Mouse (Mus musculus) stomach, embryonic 16.5 days (tissue): Measurements from ENCODE around the gene Ddit4. TPM values are rescaled to one million over a fixed set of nuclear protein-coding genes. Genes with fewer than 3 reads are reported as not detected.
"Not testable (repeated sequence)": the region's sequence is repeated elsewhere in the genome, so short reads cannot be mapped to it uniquely, and the experiment has no call there.

ENCODE experiments used
- ATAC-seq: fragments of 200-750 bp; cut with Nextera tagmentation; 2 replicates; pipeline ENCODE4 v1.8.0; 2017; ENCODE audit warnings: moderate number of reproducible peaks, moderate TSS enrichment; ENCODE audit not compliant: insufficient read depth, low FRiP score
- H3K27ac ChIP-seq: fragments of 300-500 bp; sonication (generic); 2 replicates; pipeline ENCODE4 v1.5.1; 2014; ENCODE audit warnings: low read length
- H3K27me3 ChIP-seq: fragments of 300-500 bp; sonication (generic); 2 replicates; pipeline ENCODE4 v1.6.1; 2014; ENCODE audit warnings: low read length, control low read depth, mixed read lengths; ENCODE audit not compliant: control insufficient read depth, insufficient read depth
- H3K36me3 ChIP-seq: fragments of 300-500 bp; sonication (generic); 2 replicates; pipeline ENCODE4 v1.6.1; 2014; ENCODE audit warnings: low read length; ENCODE audit not compliant: control insufficient read depth, insufficient read depth
- H3K4me1 ChIP-seq: fragments of 300-500 bp; sonication (generic); 2 replicates; pipeline ENCODE4 v1.6.1; 2014; ENCODE audit warnings: low read length, control low read depth, mixed read lengths; ENCODE audit not compliant: control insufficient read depth, insufficient read depth
- H3K4me2 ChIP-seq: fragments of 300-500 bp; sonication (generic); 2 replicates; pipeline ENCODE4 v1.6.1; 2014; ENCODE audit warnings: low read depth, low read length, mixed read lengths
- H3K4me3 ChIP-seq: fragments of 300-500 bp; sonication (generic); replicated peaks from 2 replicates; pipeline ENCODE4 v1.5.1; 2014; ENCODE audit warnings: mild to moderate bottlenecking, low read length
- H3K9ac ChIP-seq: fragments of 300-500 bp; sonication (generic); 2 replicates; pipeline ENCODE4 v1.6.1; 2014; ENCODE audit warnings: low read length
- H3K9me3 ChIP-seq: fragments of 300-500 bp; sonication (generic); replicated peaks from 2 replicates; pipeline ENCODE4 v1.6.1; 2016; ENCODE audit warnings: low read length, control low read depth; ENCODE audit not compliant: control insufficient read depth
- WGBS: fragments of 180-500 bp; shearing (Covaris S2); extraction: QIAGEN DNeasy Blood & Tissue Kit; methylation state at CpG from one replicate; pipeline ENCODE4 v1.1.7; 2014; 5-methylcytosine and 5-hydroxymethylcytosine counted together
- polyA plus RNA-seq: library from polyadenylated mRNA; unstranded; fragments of >200 nt; fragmentation: Nextera tagmentation; extraction: Ambion mirVana; gene quantifications from 2 replicates; pipeline ENCODE4 v1.2.1, GENCODE M21; 2015

Ddit4 gene
- polyA plus RNA-seq = 30.4 and 34.8 TPM in 2 replicates

- ATAC-seq = peak; percentile 97
- Histone ChIP-seq H3K9me3 (no peaks in the 10 kb centered on the region), H3K9ac (peak within 1 kb of the TSS; percentile 97), H3K27ac (peak within 1 kb of the TSS; percentile 96), H3K4me2 (peak within 1 kb of the TSS; percentile 94), H3K4me1 (peaks cover 33% of the 10 kb centered on the region), H3K4me3 (peak within 1 kb of the TSS; percentile 92), H3K36me3 (no peaks in the 10 kb centered on the region), H3K27me3 (no peaks in the 10 kb centered on the region)
- WGBS = under 1% methylated on average over 76 of the region's 76 CpGs
Measured at GRCm38 (mm10) chr10:59951211-59952151, at the start of gene Ddit4. Ddit4 (minus strand) TSS chr10:59951834.

GRCm38 (mm10) chr10:59999057-59999456, 47.4 kb upstream of the Ddit4 start:
- Histone ChIP-seq H3K4me3 (no peak overlapping the region), H3K9ac (no peak overlapping the region), H3K27me3 (no peaks in the 10 kb centered on the region), H3K9me3 (no peaks in the 10 kb centered on the region), H3K36me3 (peaks cover 10% of the 10 kb centered on the region; the same call in 1 of the 2 replicates), H3K27ac (no peak overlapping the region), H3K4me2 (no peak overlapping the region), H3K4me1 (peaks cover 10% of the 10 kb centered on the region)
- no peak for ATAC-seq
- WGBS = 85% methylated on average over 3 of the region's 3 CpGs

- Histone ChIP-seq H3K9me3 (no peaks in the 10 kb centered on the region), H3K36me3 (peaks cover 10% of the 10 kb centered on the region; the same call in 1 of the 2 replicates), H3K27ac (no peak overlapping the region), H3K4me3 (no peak overlapping the region), H3K27me3 (no peaks in the 10 kb centered on the region), H3K4me2 (no peak overlapping the region), H3K9ac (no peak overlapping the region), H3K4me1 (peaks cover 5% of the 10 kb centered on the region; the same call in 1 of the 2 replicates)
- ATAC-seq = no peak
- WGBS = 19% methylated on average over 7 of the region's 7 CpGs
Measured at GRCm38 (mm10) chr10:59997591-59997990, 46.0 kb upstream of the Ddit4 start.

- no peak overlapping the region for H3K4me3 ChIP-seq
- H3K27me3 ChIP-seq = no peaks in the 10 kb centered on the region
- H3K4me2 ChIP-seq = no peak overlapping the region
- ATAC-seq = no peak
- no peak overlapping the region for H3K9ac ChIP-seq
- no peaks in the 10 kb centered on the region for H3K9me3 ChIP-seq
- 92% methylated on average over 6 of the region's 6 CpGs for whole genome bisulfite sequencing
- H3K36me3 ChIP-seq = peaks cover 10% of the 10 kb centered on the region; the same call in 1 of the 2 replicates
- H3K27ac ChIP-seq = no peak overlapping the region
- H3K4me1 ChIP-seq = no peaks in the 10 kb centered on the region
Measured at GRCm38 (mm10) chr10:59995889-59996288, 44.3 kb upstream of the Ddit4 start.

- ATAC-seq, H3K27me3 ChIP-seq, H3K9ac ChIP-seq, H3K4me3 ChIP-seq, H3K9me3 ChIP-seq, H3K4me2 ChIP-seq, H3K27ac ChIP-seq, H3K4me1 ChIP-seq: not testable (repeated sequence)
- 86% methylated on average over 2 of the region's 3 CpGs for WGBS
- peaks cover 19% of the 10 kb centered on the region for H3K36me3 ChIP-seq
Measured at GRCm38 (mm10) chr10:59993813-59994212, 42.2 kb upstream of the Ddit4 start.

GRCm38 (mm10) chr10:59992024-59992423, 40.4 kb upstream of the Ddit4 start:
- no peak for ATAC-seq
- H3K36me3 ChIP-seq = peaks cover 34% of the 10 kb centered on the region
- no peak overlapping the region for H3K4me2 ChIP-seq
- H3K27me3 ChIP-seq = no peaks in the 10 kb centered on the region
- H3K9ac ChIP-seq = no peak overlapping the region
- 82% methylated on average over 8 of the region's 8 CpGs for WGBS
- H3K9me3 ChIP-seq = no peaks in the 10 kb centered on the region
- H3K4me3 ChIP-seq = no peak overlapping the region
- no peak overlapping the region for H3K27ac ChIP-seq
- no peaks in the 10 kb centered on the region for H3K4me1 ChIP-seq

GRCm38 (mm10) chr10:59991262-59991880, 39.7 kb upstream of the Ddit4 start:
- Histone ChIP-seq H3K27ac (no peak overlapping the region), H3K4me2 (no peak overlapping the region), H3K27me3 (no peaks in the 10 kb centered on the region), H3K4me1 (no peaks in the 10 kb centered on the region), H3K4me3 (no peak overlapping the region), H3K36me3 (peaks cover 36% of the 10 kb centered on the region), H3K9ac (no peak overlapping the region), H3K9me3 (no peaks in the 10 kb centered on the region)
- no peak for ATAC-seq
- WGBS = 73% methylated on average over 9 of the region's 9 CpGs

- 99% methylated on average over 9 of the region's 9 CpGs for WGBS
Measured at GRCm38 (mm10) chr10:59990393-59990792, 38.8 kb upstream of the Ddit4 start.

GRCm38 (mm10) chr10:59988036-59988435, 36.4 kb upstream of the Ddit4 start:
- ATAC-seq = no peak
- no peaks in the 10 kb centered on the region for H3K9me3 ChIP-seq
- 72% methylated on average over 4 of the region's 4 CpGs for WGBS
- no peaks in the 10 kb centered on the region for H3K27me3 ChIP-seq
- H3K4me1 ChIP-seq = no peaks in the 10 kb centered on the region
- no peak overlapping the region for H3K9ac ChIP-seq
- H3K4me3 ChIP-seq = no peak overlapping the region
- no peak overlapping the region for H3K27ac ChIP-seq
- H3K36me3 ChIP-seq = peaks cover 30% of the 10 kb centered on the region
- H3K4me2 ChIP-seq = no peak overlapping the region

More at GRCm38 (mm10) chr10:59990393-59990792, 38.8 kb upstream of the Ddit4 start:
- Histone ChIP-seq H3K4me2 (no peak overlapping the region), H3K4me1 (no peaks in the 10 kb centered on the region), H3K9me3 (no peaks in the 10 kb centered on the region), H3K4me3 (no peak overlapping the region), H3K36me3 (peaks cover 35% of the 10 kb centered on the region), H3K27ac (no peak overlapping the region), H3K9ac (no peak overlapping the region), H3K27me3 (no peaks in the 10 kb centered on the region)
- ATAC-seq = no peak
